Mouse (Mus musculus) liver, embryonic 15.5 days (tissue): ENCODE results near the gene Serpinb7. TPM values are rescaled to one million over a fixed set of nuclear protein-coding genes. Genes with fewer than 3 reads are reported as not detected.

Experiments
- ATAC-seq: fragments of 200-750 bp; cut with Nextera tagmentation; 2 replicates; pipeline ENCODE4 v1.8.0; 2017; ENCODE audit warnings: moderate number of reproducible peaks, mild to moderate bottlenecking, moderate library complexity; ENCODE audit not compliant: insufficient read depth
- H3K27ac ChIP-seq: fragments of 300-500 bp; sonication (generic); replicated peaks from 2 replicates; pipeline ENCODE4 v1.5.1; 2015; ENCODE audit warnings: mild to moderate bottlenecking, inconsistent platforms
- H3K27me3 ChIP-seq: fragments of 300-500 bp; sonication (generic); 2 replicates; pipeline ENCODE4 v1.6.1; 2015; ENCODE audit warnings: mild to moderate bottlenecking, inconsistent platforms
- H3K36me3 ChIP-seq: fragments of 300-500 bp; sonication (generic); replicated peaks from 2 replicates; pipeline ENCODE4 v1.6.1; 2015; ENCODE audit warnings: moderate library complexity, mild to moderate bottlenecking, inconsistent platforms
- H3K4me1 ChIP-seq: fragments of 300-500 bp; sonication (generic); replicated peaks from 2 replicates; pipeline ENCODE4 v1.6.1; 2015; ENCODE audit warnings: inconsistent platforms
- H3K4me2 ChIP-seq: fragments of 300-500 bp; sonication (generic); 2 replicates; pipeline ENCODE4 v1.6.1; 2015; ENCODE audit warnings: moderate library complexity, mild to moderate bottlenecking, inconsistent platforms
- H3K4me3 ChIP-seq: fragments of 300-500 bp; sonication (generic); replicated peaks from 2 replicates; pipeline ENCODE4 v1.5.1; 2015; ENCODE audit warnings: mild to moderate bottlenecking, inconsistent platforms
- H3K9ac ChIP-seq: fragments of 300-500 bp; sonication (generic); 2 replicates; pipeline ENCODE4 v1.6.1; 2015; ENCODE audit warnings: moderate library complexity, mild to moderate bottlenecking, inconsistent platforms
- H3K9me3 ChIP-seq: fragments of 300-500 bp; sonication (generic); replicated peaks from 2 replicates; pipeline ENCODE4 v1.6.1; 2016; ENCODE audit warnings: inconsistent platforms
- WGBS: fragments of 180-500 bp; shearing (Covaris S2); methylation state at CpG from one replicate; pipeline ENCODE4 v1.1.7; 2015; ENCODE audit warnings: mixed read lengths; ENCODE audit not compliant: insufficient replicate concordance; 5-methylcytosine and 5-hydroxymethylcytosine counted together
- polyA plus RNA-seq: library from polyadenylated mRNA; unstranded; fragments of >200 nt; fragmentation: Nextera tagmentation; extraction: Ambion mirVana; gene quantifications from 2 replicates; pipeline ENCODE4 v1.2.1, GENCODE M21; 2015

The Serpinb7 gene
- polyA plus RNA-seq, 1 experiment from 2014 or later = 0.09 TPM

- Histone ChIP-seq H3K9me3 (no peaks in the 10 kb centered on the region), H3K36me3 (no peaks in the 10 kb centered on the region), H3K9ac (no peak overlapping the region), H3K4me3 (no peak overlapping the region), H3K27me3 (no peaks in the 10 kb centered on the region), H3K4me2 (no peak overlapping the region), H3K27ac (no peak overlapping the region), H3K4me1 (0 out of 2 replicates have a peak, but pooled peaks cover 4% of the 10 kb centered on the region)
- WGBS = 38% methylated on average over 2 of the region's 2 CpGs
- no peak for ATAC-seq
Observed at GRCm38 (mm10) chr1:107389753-107390152, 9.7 kb upstream of the Serpinb7 start.

- H3K4me1 ChIP-seq = no peaks in the 10 kb centered on the region
Observed at GRCm38 (mm10) chr1:107397481-107397880, 2.0 kb upstream of the Serpinb7 start.

GRCm38 (mm10) chr1:107402082-107402481 is 2.6 kb downstream of the Serpinb7 start:
- H3K4me2 ChIP-seq = no peak overlapping the region
- no peak for ATAC-seq
- 53% methylated on average over 4 of the region's 4 CpGs for WGBS

More at GRCm38 (mm10) chr1:107397481-107397880, 2.0 kb upstream of the Serpinb7 start:
- no peaks in the 10 kb centered on the region for H3K36me3 ChIP-seq
- H3K9ac ChIP-seq = no peak overlapping the region
- no peak for ATAC-seq
- no peaks in the 10 kb centered on the region for H3K9me3 ChIP-seq
- H3K4me3 ChIP-seq = no peak overlapping the region
- H3K27me3 ChIP-seq = no peaks in the 10 kb centered on the region
- WGBS = 12% methylated on average over 1 of the region's 1 CpGs
- H3K4me2 ChIP-seq = no peak overlapping the region
- H3K27ac ChIP-seq = no peak overlapping the region

DNA sequence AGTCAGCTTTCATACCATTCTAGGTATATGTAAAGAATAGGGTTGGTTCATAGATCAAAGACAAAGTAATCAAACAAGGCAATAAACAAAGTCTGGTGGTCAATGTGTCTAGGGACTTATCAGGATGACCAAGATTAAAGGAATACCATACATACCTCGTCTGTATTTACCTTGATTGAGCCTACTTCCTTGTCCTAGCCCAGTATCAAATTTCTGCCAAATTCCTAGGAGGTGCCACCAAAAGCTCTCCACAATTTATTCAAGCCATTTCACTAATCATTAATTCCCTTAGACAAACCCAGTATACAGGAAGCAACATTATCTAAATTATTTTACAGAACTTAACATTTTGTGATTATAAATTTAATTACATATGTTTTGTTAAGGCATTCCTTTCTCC is 15.2 kb downstream of the Serpinb7 start:
- H3K4me1 ChIP-seq = no peaks in the 10 kb centered on the region
- H3K27me3 ChIP-seq = no peaks in the 10 kb centered on the region
- H3K9me3 ChIP-seq = no peaks in the 10 kb centered on the region
- no peak overlapping the region for H3K9ac ChIP-seq
- no peak overlapping the region for H3K4me3 ChIP-seq
- WGBS = 26% methylated on average over 1 of the region's 1 CpGs
- no peaks in the 10 kb centered on the region for H3K36me3 ChIP-seq
- H3K4me2 ChIP-seq = no peak overlapping the region
- no peak for ATAC-seq
- H3K27ac ChIP-seq = no peak overlapping the region

More at GRCm38 (mm10) chr1:107402082-107402481, 2.6 kb downstream of the Serpinb7 start:
- Histone ChIP-seq H3K27me3 (no peaks in the 10 kb centered on the region), H3K4me1 (no peaks in the 10 kb centered on the region), H3K4me3 (no peak overlapping the region), H3K36me3 (no peaks in the 10 kb centered on the region), H3K9me3 (no peaks in the 10 kb centered on the region), H3K27ac (no peak overlapping the region), H3K9ac (no peak overlapping the region)

DNA sequence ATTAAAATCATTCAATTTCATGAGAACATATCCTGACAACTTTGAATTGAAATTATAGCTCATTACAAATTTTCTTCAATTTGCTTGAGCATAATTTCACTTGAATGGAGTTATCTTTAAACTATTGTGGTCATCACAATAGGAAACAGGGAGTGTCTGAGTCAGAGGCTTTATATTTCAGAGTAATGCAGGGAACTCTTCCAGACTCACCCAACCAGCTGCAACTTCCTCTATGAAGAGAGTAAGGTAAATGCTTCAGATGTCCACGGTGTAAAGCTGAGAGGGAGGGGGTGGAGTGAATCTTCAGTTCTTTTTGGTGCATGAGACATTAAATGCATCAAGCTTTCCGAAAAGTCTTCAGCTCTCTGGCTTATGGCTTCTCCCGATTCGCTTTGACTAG is 23.0 kb downstream of the Serpinb7 start:
- Histone ChIP-seq H3K9ac (no peak overlapping the region), H3K4me1 (no peaks in the 10 kb centered on the region), H3K4me2 (no peak overlapping the region), H3K9me3 (no peaks in the 10 kb centered on the region), H3K4me3 (no peak overlapping the region), H3K36me3 (no peaks in the 10 kb centered on the region), H3K27me3 (no peaks in the 10 kb centered on the region), H3K27ac (no peak overlapping the region)
- WGBS = 60% methylated on average over 4 of the region's 4 CpGs
- no peak for ATAC-seq

DNA sequence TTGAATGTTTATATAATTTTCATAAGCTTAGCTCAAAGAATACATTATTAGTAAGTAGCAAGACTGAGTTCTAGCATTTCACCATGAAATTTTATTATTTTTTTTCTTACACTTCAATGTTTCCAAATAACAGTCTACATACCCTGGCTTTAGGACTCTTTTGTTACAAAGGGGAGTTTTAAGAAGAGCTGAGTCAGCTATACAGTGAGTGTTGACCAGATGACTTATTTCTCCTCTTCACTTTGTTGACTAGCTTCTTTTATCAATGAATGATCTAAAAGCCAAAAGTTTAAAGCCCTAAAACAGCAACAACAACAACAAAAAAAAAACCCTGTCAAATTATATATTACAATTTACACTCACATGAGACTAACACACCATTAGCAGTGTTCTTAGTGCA is 31.8 kb downstream of the Serpinb7 start:
- ATAC-seq = no peak
- Histone ChIP-seq H3K27ac (no peak overlapping the region), H3K36me3 (no peaks in the 10 kb centered on the region), H3K4me2 (no peak overlapping the region), H3K27me3 (no peaks in the 10 kb centered on the region), H3K4me3 (no peak overlapping the region), H3K4me1 (no peaks in the 10 kb centered on the region), H3K9me3 (no peaks in the 10 kb centered on the region), H3K9ac (no peak overlapping the region)

DNA sequence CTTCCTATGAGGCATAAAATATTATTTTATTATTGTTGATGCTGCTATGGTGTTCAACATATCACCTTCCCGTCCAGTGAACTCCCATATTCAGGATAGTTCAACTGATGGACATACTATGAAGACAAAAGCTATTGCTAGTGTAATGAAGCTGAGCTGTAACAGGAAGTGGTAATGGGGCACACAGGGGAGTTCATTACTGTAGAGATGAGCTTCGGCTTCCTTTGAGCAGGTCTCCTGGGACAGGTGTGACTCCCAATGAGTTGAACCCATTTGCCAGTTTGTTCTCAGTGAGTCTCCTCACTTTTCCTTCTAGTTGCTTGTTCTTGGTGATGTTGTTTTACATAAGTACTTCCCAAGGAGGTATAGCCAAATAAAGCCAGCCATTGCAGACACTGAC is 36.1 kb downstream of the Serpinb7 start:
- Histone ChIP-seq H3K4me2 (no peak overlapping the region), H3K9me3 (no peaks in the 10 kb centered on the region), H3K27ac (no peak overlapping the region), H3K9ac (no peak overlapping the region), H3K4me1 (no peaks in the 10 kb centered on the region), H3K36me3 (no peaks in the 10 kb centered on the region), H3K27me3 (no peaks in the 10 kb centered on the region), H3K4me3 (no peak overlapping the region)
- ATAC-seq = no peak
- WGBS = 56% methylated on average over 2 of the region's 2 CpGs

GRCm38 (mm10) chr1:107439462-107439861 is 40.0 kb downstream of the Serpinb7 start:
- Histone ChIP-seq H3K9ac (no peak overlapping the region), H3K4me2 (no peak overlapping the region), H3K27ac (no peak overlapping the region), H3K36me3 (no peaks in the 10 kb centered on the region), H3K4me1 (no peaks in the 10 kb centered on the region), H3K4me3 (no peak overlapping the region), H3K27me3 (no peaks in the 10 kb centered on the region), H3K9me3 (no peaks in the 10 kb centered on the region)
- 64% methylated on average over 3 of the region's 3 CpGs for WGBS
- ATAC-seq = no peak

- WGBS = 68% methylated on average over 5 of the region's 5 CpGs
- Histone ChIP-seq H3K9me3 (no peaks in the 10 kb centered on the region), H3K9ac (no peak overlapping the region), H3K27ac (no peak overlapping the region), H3K4me3 (no peak overlapping the region), H3K4me2 (no peak overlapping the region), H3K4me1 (no peaks in the 10 kb centered on the region), H3K27me3 (no peaks in the 10 kb centered on the region), H3K36me3 (no peaks in the 10 kb centered on the region)
- ATAC-seq = no peak
Observed at GRCm38 (mm10) chr1:107445352-107445751, 45.9 kb downstream of the Serpinb7 start.

DNA sequence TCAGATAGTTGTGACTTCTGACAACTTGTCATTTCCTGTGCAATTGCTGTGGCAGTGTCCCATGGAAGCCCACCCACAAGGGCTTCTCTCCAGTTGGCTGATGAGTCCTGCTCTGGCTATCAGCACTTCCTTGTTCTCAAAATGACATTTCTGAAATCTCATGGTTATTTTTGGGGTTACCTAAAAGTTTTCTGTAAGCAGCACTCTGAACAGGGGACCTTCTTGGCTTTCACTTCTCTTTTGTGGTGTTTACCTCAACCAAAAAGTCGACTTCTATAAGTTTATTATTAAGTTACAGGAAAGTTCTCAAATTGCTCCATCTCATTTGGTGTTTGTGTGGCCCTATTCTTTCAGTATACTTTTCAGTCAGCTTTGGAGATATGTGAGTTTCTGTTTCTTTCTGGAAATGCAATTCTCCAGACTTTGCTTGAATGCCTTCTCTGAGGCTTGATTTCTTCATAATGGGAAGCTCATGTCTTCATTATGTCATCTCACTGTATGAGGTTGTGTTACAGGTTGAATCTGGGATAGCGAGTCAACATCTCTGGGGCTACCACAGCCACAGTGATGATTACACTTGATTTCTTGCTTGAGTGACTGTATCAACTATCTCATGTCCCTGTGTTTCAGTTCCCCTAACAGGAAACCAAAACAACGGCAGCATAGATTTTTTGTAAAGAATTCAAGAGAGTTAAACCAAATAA is 47.9 kb downstream of the Serpinb7 start:
- ATAC-seq = no peak
- Histone ChIP-seq H3K4me2 (no peak overlapping the region), H3K36me3 (no peaks in the 10 kb centered on the region), H3K27me3 (no peaks in the 10 kb centered on the region), H3K9me3 (no peaks in the 10 kb centered on the region), H3K9ac (no peak overlapping the region), H3K27ac (no peak overlapping the region), H3K4me3 (no peak overlapping the region), H3K4me1 (no peaks in the 10 kb centered on the region)
- 43% methylated on average over 3 of the region's 3 CpGs for WGBS

- Histone ChIP-seq H3K27ac (no peak overlapping the region), H3K4me3 (no peak overlapping the region), H3K36me3 (no peaks in the 10 kb centered on the region), H3K27me3 (no peaks in the 10 kb centered on the region), H3K9me3 (no peaks in the 10 kb centered on the region), H3K4me2 (no peak overlapping the region), H3K9ac (no peak overlapping the region), H3K4me1 (no peaks in the 10 kb centered on the region)
- no peak for ATAC-seq
Observed at GRCm38 (mm10) chr1:107479909-107480308, 80.5 kb downstream of the Serpinb7 start.

GRCm38 (mm10) chr1:107481452-107481851 is 82.0 kb downstream of the Serpinb7 start:
- H3K4me2 ChIP-seq = no peak overlapping the region

More at GRCm38 (mm10) chr1:107481452-107481851, 82.0 kb downstream of the Serpinb7 start:
- H3K4me1 ChIP-seq = no peaks in the 10 kb centered on the region
- H3K27me3 ChIP-seq = no peaks in the 10 kb centered on the region
- no peak for ATAC-seq
- H3K9ac ChIP-seq = no peak overlapping the region
- H3K36me3 ChIP-seq = no peaks in the 10 kb centered on the region
- no peaks in the 10 kb centered on the region for H3K9me3 ChIP-seq
- WGBS = 20% methylated on average over 11 of the region's 11 CpGs
- H3K4me3 ChIP-seq = no peak overlapping the region
- H3K27ac ChIP-seq = no peak overlapping the region
